Mouse (Mus musculus): ENCODE measurements around the gene B4galnt1.

B4galnt1 gene

DNA sequence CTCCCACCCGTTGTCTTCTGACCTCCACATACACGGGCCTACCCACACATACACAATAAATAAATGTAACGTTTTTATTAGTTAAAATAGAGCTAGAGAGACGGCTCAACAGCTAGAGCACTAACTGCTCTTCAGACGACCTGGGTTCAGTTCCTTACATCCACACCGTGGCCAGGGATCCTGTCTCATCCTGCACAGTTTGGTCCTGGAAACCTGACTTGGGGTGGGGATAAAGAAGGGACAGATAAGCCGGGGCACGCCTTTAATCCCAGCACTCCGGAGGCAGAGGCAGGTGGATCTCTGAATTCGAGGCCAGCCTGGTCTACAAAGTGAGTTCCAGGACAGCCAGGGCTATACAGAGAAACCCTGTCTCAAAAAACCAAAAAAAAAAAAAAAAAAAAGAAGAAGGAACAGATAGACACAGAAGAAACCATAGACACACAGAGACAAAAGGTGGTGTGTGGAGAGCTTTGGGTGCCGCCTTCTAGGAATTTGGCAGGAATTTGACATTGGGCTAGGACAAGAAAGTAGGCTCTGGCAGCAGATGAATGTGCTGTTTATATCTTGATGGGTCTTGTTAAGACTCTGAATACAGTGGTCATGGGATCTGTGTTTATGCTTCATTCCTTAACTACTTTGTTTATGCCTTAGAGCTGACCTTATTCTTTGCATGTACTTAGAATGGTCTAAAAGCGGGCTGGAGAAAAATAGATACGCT lies 48.8 kb downstream of the B4galnt1 start:
- no peak for DNase-seq

DNA sequence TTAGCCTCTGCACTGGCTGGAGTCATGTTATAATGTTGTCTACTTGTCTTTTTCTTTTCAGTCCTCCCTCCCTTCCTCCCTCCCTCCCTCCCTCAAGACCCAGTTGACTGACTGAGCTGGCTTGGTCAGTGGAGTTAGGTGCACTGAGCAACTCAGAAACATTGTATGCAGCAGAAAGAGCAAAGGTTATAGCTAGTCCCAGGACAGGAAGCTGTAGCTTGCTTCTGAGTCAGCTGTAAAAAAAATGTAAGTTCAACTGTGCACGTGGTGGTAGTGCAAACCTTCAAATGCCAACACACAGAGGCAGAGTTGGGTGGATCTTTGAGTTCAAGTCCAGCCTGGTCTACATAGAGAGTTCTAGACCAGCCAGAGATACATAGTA lies 49.4 kb downstream of the B4galnt1 start:
- DNase-seq, result no peak

DNA sequence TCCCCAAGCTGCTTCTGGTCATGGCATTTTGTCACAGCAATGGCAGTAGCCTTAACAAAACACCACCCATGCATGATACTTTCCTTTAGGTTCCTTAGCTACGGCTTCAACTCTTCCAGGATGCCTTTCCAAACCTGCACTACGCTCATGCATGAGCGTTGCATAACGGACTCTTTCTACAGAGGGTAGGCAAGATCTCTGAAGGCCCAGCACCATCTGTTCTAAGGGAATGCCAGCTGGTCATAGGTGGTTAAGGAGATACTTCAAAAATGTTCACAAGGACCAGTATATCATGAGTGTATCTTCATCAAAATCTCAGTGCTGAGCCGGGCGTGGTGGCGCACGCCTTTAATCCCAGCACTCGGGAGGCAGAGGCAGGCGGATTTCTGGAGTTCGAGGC lies 51.4 kb downstream of the B4galnt1 start:
- DNase-seq, result no peak

DNA sequence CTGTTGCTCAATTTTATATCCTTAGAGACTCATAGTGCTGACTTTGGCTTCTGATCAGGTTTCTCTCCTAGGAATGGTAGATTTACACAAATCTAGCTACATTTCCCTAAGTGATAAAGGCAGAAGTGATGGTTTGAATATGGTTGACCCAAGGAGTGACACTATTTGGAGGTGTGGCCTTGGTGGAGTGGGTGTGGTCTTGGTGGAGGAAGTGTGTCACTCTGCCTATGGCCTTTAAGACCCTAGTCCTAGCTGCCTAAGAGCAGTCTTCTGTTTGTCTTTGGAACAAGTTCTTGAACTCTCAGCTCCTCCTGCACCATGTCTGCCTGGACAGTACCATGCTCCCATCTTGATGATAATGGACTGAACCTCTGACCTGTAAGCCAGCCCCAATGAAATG lies 52.2 kb downstream of the B4galnt1 start:
- DNase-seq, result no peak

DNA sequence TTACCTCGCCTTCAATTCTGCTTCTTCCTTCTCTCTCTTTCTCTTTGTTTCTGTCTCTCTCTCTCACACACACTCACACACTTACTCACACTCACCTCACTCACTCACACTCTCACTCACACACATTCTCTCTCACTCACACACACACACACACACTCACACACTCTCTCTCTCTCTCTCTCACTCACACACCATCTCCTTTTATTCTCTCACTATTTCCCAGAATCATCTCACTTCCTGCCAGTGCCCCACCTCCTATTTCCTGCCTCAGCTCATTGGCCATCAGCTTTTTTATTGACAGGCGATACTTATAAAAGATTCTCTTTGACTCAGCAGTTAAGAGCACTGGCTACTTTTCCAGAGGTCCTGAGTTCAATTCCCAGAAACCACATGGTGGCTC lies 53.3 kb downstream of the B4galnt1 start:
- no peak for DNase-seq
